Mouse (Mus musculus) bone marrow macrophage, adult 2 months (primary cell): ENCODE results near the gene Rreb1.

ENCODE experiments used
- CTCF ChIP-seq: IDR thresholded peaks from 2 replicates; pipeline ENCODE4 v1.5.1; 2012; ENCODE audit warnings: low read depth, mild to moderate bottlenecking, low read length, moderate library complexity
- POLR2A ChIP-seq: IDR thresholded peaks from 2 replicates; pipeline ENCODE4 v1.6.1; 2012; ENCODE audit warnings: mild to moderate bottlenecking, low read depth, low read length, borderline replicate concordance

GRCm38 (mm10) chr13:37967052-37967437 is 188.8 kb downstream of the Rreb1 start:
- no peak for TF ChIP-seq CTCF
- no peak for TF ChIP-seq POLR2A
